Mouse (Mus musculus) embryonic fibroblast, embryonic 13.5 days (primary cell): Measurements from ENCODE around the gene Gm20696.

Experiments used
- CTCF ChIP-seq: IDR thresholded peaks from 2 replicates; pipeline ENCODE4 v1.5.1; 2011; ENCODE audit warnings: mild to moderate bottlenecking, control low read depth, low read length, moderate library complexity, borderline replicate concordance; ENCODE audit not compliant: insufficient read depth
- POLR2A ChIP-seq: IDR thresholded peaks from 2 replicates; pipeline ENCODE4 v1.6.1; 2011; ENCODE audit warnings: low read depth, mild to moderate bottlenecking, control low read depth, low read length, moderate library complexity

DNA sequence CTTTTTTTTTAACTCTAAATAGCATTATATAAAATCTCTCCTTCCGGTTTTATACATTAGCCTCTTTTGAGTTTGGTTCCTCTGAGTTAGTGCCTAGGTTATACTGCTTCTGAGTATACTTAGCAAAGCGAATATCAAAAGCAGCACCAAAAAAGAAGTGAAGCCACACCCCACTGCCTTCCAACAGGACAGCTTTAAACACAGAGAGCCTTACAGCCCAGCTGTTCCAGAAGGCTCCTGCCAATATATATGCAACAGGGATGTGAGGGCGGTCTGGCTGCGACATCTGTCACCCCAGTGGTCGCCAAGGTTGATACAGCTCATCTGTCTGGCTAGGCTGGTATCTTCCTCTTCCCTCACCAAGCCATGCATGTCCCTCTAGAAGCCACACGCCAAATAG, 91.0 kb downstream of the Gm20696 start:
- TF ChIP-seq POLR2A (no peak), CTCF (no peak)
